Mouse (Mus musculus): Measurements from ENCODE around the gene Hexb. TPM values are rescaled to one million over a fixed set of nuclear protein-coding genes. Genes with fewer than 3 reads are reported as not detected.

Hexb gene
- total RNA-seq (2023; ENCODE audit: inconsistent age): 43.9 to 51.9 TPM (median 48.8 TPM) in 4 replicates

DNA sequence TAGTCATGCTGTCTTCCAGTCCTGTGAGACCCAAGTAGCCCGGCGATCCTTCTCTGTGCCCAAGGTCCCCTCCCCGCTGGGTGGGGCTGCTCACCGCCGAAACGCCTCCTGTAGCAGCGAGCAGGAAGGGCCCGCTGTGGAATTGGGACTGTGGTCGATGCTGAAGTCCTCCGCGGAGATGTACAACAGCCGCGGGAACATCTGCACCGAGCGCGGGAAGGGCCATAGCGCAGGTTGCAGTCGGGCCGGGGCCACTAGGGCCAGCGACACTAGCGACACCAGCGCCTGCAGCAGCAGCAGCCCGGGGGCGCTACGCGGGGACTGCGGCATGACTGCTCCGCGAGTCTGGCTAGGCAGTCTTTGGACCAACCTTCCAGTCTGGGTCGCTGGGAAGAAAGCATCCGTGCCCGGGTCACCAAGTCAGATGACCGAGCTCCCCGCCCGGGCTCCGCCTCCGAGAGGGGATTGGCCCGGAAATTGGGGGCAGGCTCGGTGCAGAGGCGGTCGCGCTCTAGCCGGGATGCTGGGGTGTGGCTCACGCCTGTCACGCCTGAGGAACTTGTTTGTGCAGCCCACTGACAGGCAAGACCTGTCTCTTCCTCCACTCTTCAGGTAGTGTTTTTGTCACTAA lies at the start of gene Hexb:
Hexb (minus strand) TSS at position 426 of the 631 bp plus-strand sequence.

DNA sequence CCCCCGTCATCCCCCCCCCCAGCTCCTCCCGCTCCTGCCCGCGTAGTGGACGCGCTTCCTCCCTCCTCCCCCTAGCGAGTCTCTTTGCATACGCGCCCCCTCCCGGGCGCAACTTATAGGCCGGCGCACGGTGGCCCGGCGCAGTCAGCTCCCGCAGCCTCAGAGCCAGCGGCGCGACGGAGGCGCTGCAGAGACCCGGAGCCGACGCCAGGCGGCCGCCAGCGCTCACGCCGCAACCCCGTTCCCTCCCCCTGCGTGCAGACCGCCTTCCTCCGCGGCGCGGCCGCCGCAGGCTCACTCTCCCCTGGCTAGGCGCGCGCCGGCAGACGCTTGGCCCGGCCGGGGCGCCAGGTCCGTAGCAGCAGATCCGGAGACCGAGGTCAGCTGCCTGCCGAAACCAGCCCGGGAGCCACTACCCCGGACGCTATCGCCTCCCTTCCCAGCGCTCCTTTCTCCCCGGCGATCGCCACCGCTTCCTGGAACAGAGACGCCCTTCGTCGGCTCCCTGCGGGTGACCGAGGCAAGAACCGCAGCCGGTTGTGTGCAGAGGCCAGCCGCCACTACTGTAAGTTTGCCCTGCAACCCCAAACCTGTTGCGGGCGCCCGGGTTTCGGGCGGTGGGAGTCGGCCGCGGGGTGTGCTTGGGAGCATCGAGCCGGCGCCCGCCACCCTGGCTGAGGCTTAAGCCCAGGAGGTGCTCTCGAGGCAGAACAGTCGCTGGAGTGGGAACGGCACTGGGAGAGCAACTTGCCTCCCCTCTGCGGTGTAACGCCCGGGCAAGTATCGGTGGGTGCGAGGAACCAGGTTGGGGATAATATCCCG lies 43.0 kb upstream of the Hexb start, which contains the start of gene Enc1:
Enc1 (plus strand) TSS at position 141 of the 822 bp plus-strand sequence.

GRCm38 (mm10) chr13:97137466-97138400 lies 60.4 kb downstream of the Hexb start, which contains the start of the genes Gfm2 and Nsa2:
Gfm2 (plus strand) TSS chr13:97137937.
Nsa2 (minus strand) TSS chr13:97137937.

Other genes with a start within 250 kb of the Hexb start
- not detected in 4 replicates for gene 1700029F12Rik, start 164.0 kb downstream of the Hexb start, total RNA-seq (2023; ENCODE audit: inconsistent age)
- not detected in 4 replicates for gene Fam169a, start 131.1 kb downstream of the Hexb start, total RNA-seq (2023; ENCODE audit: inconsistent age)
- gene Gm6169, start 99.1 kb downstream of the Hexb start, total RNA-seq (2023; ENCODE audit: inconsistent age): 21.9 to 38.5 TPM (median 34.1 TPM) in 4 replicates
- gene Gfm2, start 60.4 kb downstream of the Hexb start, total RNA-seq (2023; ENCODE audit: inconsistent age): 32.0 to 42.2 TPM (median 37.3 TPM) in 4 replicates
- gene Nsa2, start 60.4 kb downstream of the Hexb start, total RNA-seq (2023; ENCODE audit: inconsistent age): 121 to 138 TPM (median 123 TPM) in 4 replicates
- 2.1 to 3.3 TPM (median 3.1 TPM) in 4 replicates for gene Enc1, start 42.7 kb upstream of the Hexb start, total RNA-seq (2023; ENCODE audit: inconsistent age)

All from B cell, adult (primary cell).